Mouse (Mus musculus) ES-Bruce4 (cell line): ENCODE data around the gene Slit3. TPM values are rescaled to one million over a fixed set of nuclear protein-coding genes. Genes with fewer than 3 reads are reported as not detected.

ENCODE experiments used
- H3K27ac ChIP-seq: 2 replicates; pipeline ENCODE4 v1.5.1; 2012; ENCODE audit warnings: low read length, inconsistent platforms; ENCODE audit not compliant: insufficient read depth
- H3K27me3 ChIP-seq: 2 replicates; pipeline ENCODE4 v1.6.1; 2012; ENCODE audit warnings: mild to moderate bottlenecking, low read length, inconsistent platforms; ENCODE audit not compliant: control insufficient read depth, poor library complexity, insufficient read depth, severe bottlenecking
- H3K36me3 ChIP-seq: 2 replicates; pipeline ENCODE4 v1.6.1; 2012; ENCODE audit warnings: inconsistent platforms, mild to moderate bottlenecking, low read length, moderate library complexity; ENCODE audit not compliant: control insufficient read depth, poor library complexity, insufficient read depth, severe bottlenecking
- H3K4me1 ChIP-seq: one replicate; pipeline ENCODE4 v1.8.1; 2011; ENCODE audit warnings: low read length; ENCODE audit not compliant: control insufficient read depth, insufficient read depth
- H3K4me3 ChIP-seq: 2 replicates; pipeline ENCODE4 v1.5.1; 2011; ENCODE audit warnings: low read depth, mild to moderate bottlenecking, low read length
- H3K9ac ChIP-seq: 2 replicates; pipeline ENCODE4 v1.6.1; 2012; ENCODE audit warnings: low read depth, mild to moderate bottlenecking, inconsistent platforms; ENCODE audit not compliant: poor library complexity, severe bottlenecking
- H3K9me3 ChIP-seq: replicated peaks from 2 replicates; pipeline ENCODE4 v1.6.1; 2012; ENCODE audit warnings: mild to moderate bottlenecking, low read length, inconsistent platforms; ENCODE audit not compliant: control insufficient read depth, poor library complexity, insufficient read depth, severe bottlenecking
- CTCF ChIP-seq: IDR thresholded peaks from one replicate; pipeline ENCODE4 v1.8.1; 2011; ENCODE audit warnings: low read depth, low read length
- EP300 ChIP-seq: IDR thresholded peaks from 2 replicates; pipeline ENCODE4 v1.6.1; 2011; ENCODE audit warnings: low read depth, low read length; ENCODE audit not compliant: insufficient read depth
- POLR2A ChIP-seq: IDR thresholded peaks from one replicate; pipeline ENCODE4 v1.8.1; 2011; ENCODE audit warnings: low read length; ENCODE audit not compliant: insufficient read depth
- polyA plus RNA-seq: library from polyadenylated mRNA; stranded (reverse); fragments of >200 nt; gene quantifications from 2 replicates; pipeline ENCODE4 v1.2.4, GENCODE M21; 2011; ENCODE audit warnings: low read depth; ENCODE audit not compliant: missing spikeins, insufficient read depth, insufficient read length

The Slit3 gene
- polyA plus RNA-seq, 1 experiment = 2.8 TPM

GRCm38 (mm10) chr11:35673050-35673449 is 552.0 kb downstream of the Slit3 start:
- no peaks in the 10 kb centered on the region for H3K36me3 ChIP-seq
- no peak overlapping the region for H3K9ac ChIP-seq
- no peak overlapping the region for H3K4me3 ChIP-seq
- H3K27me3 ChIP-seq = no peaks in the 10 kb centered on the region
- TF ChIP-seq CTCF (no peak), POLR2A (no peak), EP300 (no peak)
- no peak overlapping the region for H3K27ac ChIP-seq
- no peaks in the 10 kb centered on the region for H3K4me1 ChIP-seq
- no peaks in the 10 kb centered on the region; the same call in 1 of the 2 replicates for H3K9me3 ChIP-seq

- Histone ChIP-seq H3K27ac (no peak overlapping the region), H3K9me3 (no peaks in the 10 kb centered on the region; the same call in 1 of the 2 replicates)
These were observed 553.2 kb downstream of the Slit3 start for GRCm38 (mm10) chr11:35674242-35674641.

GRCm38 (mm10) chr11:35676744-35677143 is 555.7 kb downstream of the Slit3 start:
- no peak overlapping the region for H3K27ac ChIP-seq
- no peak overlapping the region for H3K9ac ChIP-seq
- no peaks in the 10 kb centered on the region for H3K4me1 ChIP-seq
- no peak for TF ChIP-seq EP300
- TF ChIP-seq CTCF = no peak
- TF ChIP-seq POLR2A = no peak
- no peaks in the 10 kb centered on the region for H3K27me3 ChIP-seq
- no peaks in the 10 kb centered on the region; the same call in 1 of the 2 replicates for H3K9me3 ChIP-seq
- H3K4me3 ChIP-seq = no peak overlapping the region
- no peaks in the 10 kb centered on the region for H3K36me3 ChIP-seq

More at GRCm38 (mm10) chr11:35674242-35674641, 553.2 kb downstream of the Slit3 start:
- no peak overlapping the region for H3K4me3 ChIP-seq
- no peak overlapping the region for H3K9ac ChIP-seq
- H3K4me1 ChIP-seq = no peaks in the 10 kb centered on the region
- TF ChIP-seq POLR2A (no peak), CTCF (no peak), EP300 (no peak)
- H3K36me3 ChIP-seq = no peaks in the 10 kb centered on the region
- H3K27me3 ChIP-seq = no peaks in the 10 kb centered on the region

GRCm38 (mm10) chr11:35679976-35680375 is 559.0 kb downstream of the Slit3 start:
- Histone ChIP-seq H3K4me1 (no peaks in the 10 kb centered on the region), H3K4me3 (no peak overlapping the region), H3K9me3 (no peaks in the 10 kb centered on the region), H3K36me3 (no peaks in the 10 kb centered on the region), H3K27ac (no peak overlapping the region), H3K9ac (no peak overlapping the region), H3K27me3 (no peaks in the 10 kb centered on the region)
- TF ChIP-seq CTCF (no peak), EP300 (no peak), POLR2A (no peak)

- Histone ChIP-seq H3K4me1 (no peaks in the 10 kb centered on the region), H3K27ac (no peak overlapping the region), H3K36me3 (no peaks in the 10 kb centered on the region), H3K9me3 (no peaks in the 10 kb centered on the region), H3K27me3 (no peaks in the 10 kb centered on the region), H3K9ac (no peak overlapping the region), H3K4me3 (no peak overlapping the region)
- TF ChIP-seq CTCF = no peak
- no peak for TF ChIP-seq EP300
- TF ChIP-seq POLR2A = no peak
These were observed 566.3 kb downstream of the Slit3 start for GRCm38 (mm10) chr11:35687316-35687715.

- no peak overlapping the region for H3K4me3 ChIP-seq
- no peaks in the 10 kb centered on the region for H3K9me3 ChIP-seq
- H3K27ac ChIP-seq = no peak overlapping the region
- H3K27me3 ChIP-seq = no peaks in the 10 kb centered on the region
- H3K36me3 ChIP-seq = no peaks in the 10 kb centered on the region
- no peaks in the 10 kb centered on the region for H3K4me1 ChIP-seq
- no peak overlapping the region for H3K9ac ChIP-seq
- no peak for TF ChIP-seq POLR2A
- TF ChIP-seq EP300 = no peak
- TF ChIP-seq CTCF = no peak
These were observed 569.7 kb downstream of the Slit3 start for GRCm38 (mm10) chr11:35690515-35691281.
